Mouse (Mus musculus): Measurements from ENCODE around the gene Rhof.

DNA sequence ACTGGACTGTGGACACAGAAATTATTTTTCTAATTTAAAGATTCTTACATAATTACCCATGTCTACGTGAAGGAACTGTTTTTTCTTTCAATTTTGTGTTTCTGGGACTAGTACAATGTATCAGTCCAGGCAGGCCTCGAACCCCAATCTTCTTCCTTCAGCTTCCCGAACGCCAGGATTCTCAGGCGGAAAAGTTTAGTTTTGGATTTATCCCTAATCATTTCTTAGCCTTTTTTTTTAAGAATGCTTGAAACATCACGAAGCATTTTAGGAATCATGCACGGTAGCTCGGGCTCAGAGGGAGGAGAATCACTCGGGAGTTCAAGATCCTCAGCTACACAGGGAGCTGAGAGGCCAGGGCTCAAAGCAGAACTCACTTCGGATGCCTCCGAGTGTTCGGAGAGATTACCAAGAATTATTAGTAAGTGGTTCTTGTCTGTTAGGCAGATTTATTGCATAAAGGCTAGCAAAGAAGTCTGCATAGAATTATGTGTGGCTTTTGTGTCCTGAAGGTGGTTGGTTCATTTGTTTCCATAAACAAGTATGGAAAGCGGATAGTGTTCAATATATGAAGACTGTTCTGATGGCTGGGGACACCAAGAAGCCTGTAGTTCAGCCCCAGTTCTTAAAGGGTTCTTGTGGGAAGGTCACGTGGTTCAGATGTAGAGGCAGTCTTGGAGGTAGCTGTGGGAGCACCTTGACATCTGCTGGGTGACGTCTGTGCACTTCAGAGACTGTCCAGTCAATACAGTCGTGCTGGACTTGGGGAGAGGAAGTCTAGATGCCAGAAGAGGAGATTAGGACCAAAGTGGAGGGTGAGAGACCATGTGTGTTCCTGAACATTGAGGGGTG is 74.0 kb downstream of the Rhof start:
- TF ChIP-seq GATA1 (IDR thresholded peaks at IDR 0.05; ENCODE audit: low read length), result no peak
- TF ChIP-seq TAL1 (IDR thresholded peaks at IDR 0.05; ENCODE audit: low read length), result no peak
